Mouse (Mus musculus): ENCODE results near the gene Knl1.

DNA sequence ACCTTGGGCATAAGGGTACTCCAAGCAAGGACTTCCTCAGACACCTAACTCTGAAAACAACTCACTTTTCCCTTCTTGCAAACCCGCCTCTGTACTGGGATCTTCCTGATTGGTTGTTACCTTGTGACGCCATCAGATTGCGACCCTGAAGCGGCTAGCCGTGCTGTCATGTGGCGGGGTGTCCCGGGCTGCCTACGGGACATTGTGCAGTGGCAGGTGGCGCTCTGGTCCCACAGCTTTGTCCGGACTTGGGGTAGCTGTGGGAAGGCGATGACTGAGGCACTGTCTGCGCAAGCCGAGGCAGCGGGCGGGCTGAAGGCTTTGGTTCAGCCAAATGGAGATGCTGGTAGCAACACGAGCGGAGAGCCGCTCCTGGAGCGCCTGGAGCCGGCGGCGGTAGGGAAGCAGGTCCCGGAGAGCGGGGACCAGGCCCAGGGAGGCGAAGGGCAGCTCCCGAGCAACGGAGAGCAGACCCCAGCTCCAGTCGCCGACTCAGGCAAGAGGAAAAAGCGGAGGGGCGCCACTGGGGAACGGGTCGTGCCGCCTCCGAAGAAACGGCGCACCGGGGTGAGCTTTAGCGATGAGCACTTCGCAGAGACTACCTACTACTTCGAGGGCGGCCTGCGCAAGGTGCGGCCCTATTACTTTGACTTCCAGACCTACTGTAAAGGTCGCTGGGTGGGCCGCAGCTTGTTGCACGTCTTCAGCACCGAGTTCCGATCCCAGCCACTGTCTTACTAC, 12.1 kb upstream of the Knl1 start, which contains the start of gene Rpusd2:
- TF ChIP-seq GATA1 (IDR thresholded peaks at IDR 0.05; ENCODE audit: borderline replicate concordance, low read length) (no peak), CTCF (IDR thresholded peaks at IDR 0.05; ENCODE audit: low read depth, low read length) (no peak)

Data from G1E (cell line).